Comparison of ENCODE assay signal across 11 mouse cellular contexts in genomic region chr7:25711165-25711564, GRCm38 (mm10). TPM values are rescaled to one million over a fixed set of nuclear protein-coding genes. Genes with fewer than 3 reads are reported as not detected.
DNase-seq lines count a peak whose midpoint lies in the region; ATAC-seq and TF ChIP-seq lines count a peak whose summit lies in the region.
"Had no signal": no experiment of that assay in that cellular context is flagged by ENCODE, and none has a peak within 500 bp of the region (broad histone marks: within the 10 kb centered on the region; RNA-seq: fewer than 3 reads in every experiment).

No protein-coding gene starts in this region.

- no peak overlapping the region for H3K27ac ChIP-seq in lung, embryonic 14.5 days (ENCODE audit: low read depth)
- peak overlapping the region; percentile 63 for H3K27ac ChIP-seq in embryonic facial prominence, embryonic 14.5 days (replicated peaks; ENCODE audit: low read depth, low read length)
- peak overlapping the region; percentile 70 for H3K27ac ChIP-seq in liver, postnatal 0 days (ENCODE audit: low read depth)

- TF ChIP-seq CTCF in lung, embryonic 14.5 days (IDR thresholded peaks at IDR 0.05; ENCODE audit: low read depth) = no peak
- no peak for TF ChIP-seq CTCF in liver, postnatal 0 days (IDR thresholded peaks at IDR 0.05; ENCODE audit: low read depth)

- H3K4me2 ChIP-seq in lung, embryonic 14.5 days = no peak overlapping the region
- H3K4me2 ChIP-seq in embryonic facial prominence, embryonic 14.5 days (ENCODE audit: low read depth, low read length) = peak overlapping the region; percentile 40
- H3K4me2 ChIP-seq in liver, postnatal 0 days (ENCODE audit: low read depth, low read length) = no peak overlapping the region

- ATAC-seq in lung, embryonic 14.5 days (ENCODE audit: insufficient read depth) = no peak
- ATAC-seq in embryonic facial prominence, embryonic 14.5 days (ENCODE audit: low read depth) = no peak
- peak; percentile 7; the same call in 1 of the 2 replicates for ATAC-seq in liver, postnatal 0 days
- ATAC-seq: lung, postnatal 0 days had no signal

- peaks cover 21% of the 10 kb centered on the region for H3K4me1 ChIP-seq in lung, embryonic 14.5 days (ENCODE audit: insufficient read depth)
- H3K4me1 ChIP-seq in embryonic facial prominence, embryonic 14.5 days (ENCODE audit: control insufficient read depth, insufficient read depth, low read length) = peaks cover 25% of the 10 kb centered on the region
- peaks cover 40% of the 10 kb centered on the region for H3K4me1 ChIP-seq in liver, postnatal 0 days (ENCODE audit: insufficient read depth)

- WGBS in lung, embryonic 14.5 days = 58% methylated on average over 5 of the region's 5 CpGs
- WGBS in embryonic facial prominence, embryonic 14.5 days = 45% methylated on average over 5 of the region's 5 CpGs
- WGBS in liver, postnatal 0 days (ENCODE audit: insufficient replicate concordance) = 58% methylated on average over 5 of the region's 5 CpGs

- no peak for TF ChIP-seq EP300 in liver, postnatal 0 days (IDR thresholded peaks at IDR 0.05; ENCODE audit: low read depth)

- peaks cover 46% of the 10 kb centered on the region for H3K36me3 ChIP-seq in lung, embryonic 14.5 days (ENCODE audit: insufficient read depth)
- H3K36me3 ChIP-seq in embryonic facial prominence, embryonic 14.5 days (ENCODE audit: control insufficient read depth, insufficient read depth, low read length) = peaks cover 42% of the 10 kb centered on the region
- H3K36me3 ChIP-seq in liver, postnatal 0 days (replicated peaks; ENCODE audit: insufficient read depth, low read length) = peaks cover 33% of the 10 kb centered on the region

- no peaks in the 10 kb centered on the region for H3K27me3 ChIP-seq in lung, embryonic 14.5 days (ENCODE audit: insufficient read depth, low read length)
- H3K27me3 ChIP-seq in embryonic facial prominence, embryonic 14.5 days (replicated peaks; ENCODE audit: control insufficient read depth, insufficient read depth, low read length) = no peaks in the 10 kb centered on the region
- no peaks in the 10 kb centered on the region for H3K27me3 ChIP-seq in liver, postnatal 0 days (ENCODE audit: insufficient read depth, low read length)

- peak; percentile 95 for DNase-seq in heart, adult 11 months
- no peak for DNase-seq in heart, adult 18-20 months
- DNase-seq in lung, embryonic 14.5 days = no peak
- DNase-seq in lung, postnatal 14 days = no peak
- DNase-seq in embryonic facial prominence, embryonic 14.5 days (ENCODE audit: low spot score) = no peak
- DNase-seq in liver, postnatal 0 days = no peak
- DNase-seq in urinary bladder, postnatal 10 days (ENCODE audit: low spot score) = no peak
- no peak for DNase-seq in left cerebral cortex, adult 8-10 months (ENCODE audit: low spot score in 2 of 2)
- DNase-seq: layer of hippocampus, adult 9-11 months had no signal

- H3K9ac ChIP-seq in lung, embryonic 14.5 days = 0 out of 2 replicates have a peak overlapping the region, but pooled peaks have one; percentile 20
- peak overlapping the region; percentile 53; the same call in 1 of the 2 replicates for H3K9ac ChIP-seq in embryonic facial prominence, embryonic 14.5 days (ENCODE audit: low read depth, low read length)
- no peak overlapping the region for H3K9ac ChIP-seq in liver, postnatal 0 days (replicated peaks)

- H3K9me3 ChIP-seq in lung, embryonic 14.5 days (ENCODE audit: low read depth, low read length) = no peaks in the 10 kb centered on the region
- no peaks in the 10 kb centered on the region for H3K9me3 ChIP-seq in embryonic facial prominence, embryonic 14.5 days (ENCODE audit: control insufficient read depth, low read length)
- no peaks in the 10 kb centered on the region for H3K9me3 ChIP-seq in liver, postnatal 0 days (ENCODE audit: low read length)

- no peak overlapping the region for H3K4me3 ChIP-seq in lung, embryonic 14.5 days (ENCODE audit: low read depth, low read length)
- H3K4me3 ChIP-seq in embryonic facial prominence, embryonic 14.5 days (ENCODE audit: low read depth, low read length) = no peak overlapping the region
- H3K4me3 ChIP-seq in liver, postnatal 0 days (ENCODE audit: low read depth, low read length) = no peak overlapping the region

RNA-seq across cellular contexts. Expression of gene Ccdc97, which starts 7.7 kb away (rescaled TPM):
- 10 to 100 TPM; 55.0 to 56.6 TPM for total RNA-seq in heart, adult 18-20 months (2021)
- polyA plus RNA-seq in lung, embryonic 14.5 days (2014; fragmentation: Nextera tagmentation; extraction: Ambion mirVana) = 28.6 and 29.4 TPM in 2 replicates
- polyA plus RNA-seq in embryonic facial prominence, embryonic 14.5 days (2014; fragmentation: Nextera tagmentation; extraction: Ambion mirVana) = 25.1 and 28.0 TPM in 2 replicates
- 6.7 and 6.8 TPM in 2 replicates for polyA plus RNA-seq in liver, postnatal 0 days (2015; fragmentation: Nextera tagmentation; extraction: Ambion mirVana)
- total RNA-seq in left cerebral cortex, adult 8-10 months (2022) = 10 to 100 TPM; 57.8 to 60.7 (median 58.4) TPM

RNA-seq across cellular contexts. Expression of gene Tgfb1, which starts 24.4 kb away (rescaled TPM):
- total RNA-seq in heart, adult 18-20 months (2021) = 10 to 100 TPM; 21.8 to 23.6 TPM
- 4.0 and 4.1 TPM in 2 replicates for polyA plus RNA-seq in lung, embryonic 14.5 days (2014; fragmentation: Nextera tagmentation; extraction: Ambion mirVana)
- polyA plus RNA-seq in embryonic facial prominence, embryonic 14.5 days (2014; fragmentation: Nextera tagmentation; extraction: Ambion mirVana) = 3.0 and 3.9 TPM in 2 replicates
- polyA plus RNA-seq in liver, postnatal 0 days (2015; fragmentation: Nextera tagmentation; extraction: Ambion mirVana) = 5.1 and 6.1 TPM in 2 replicates
- total RNA-seq in left cerebral cortex, adult 8-10 months (2022) = 10 to 100 TPM in 2 of 4 experiments, 1 to 10 TPM in 2; 6.1 to 19.9 (median 11.1) TPM

RNA-seq across cellular contexts. Expression of gene B9d2, which starts 30.6 kb away (rescaled TPM):
- 10 to 100 TPM; 10.2 TPM for total RNA-seq in heart, adult 18-20 months (2021)
- 25.1 and 27.6 TPM in 2 replicates for polyA plus RNA-seq in lung, embryonic 14.5 days (2014; fragmentation: Nextera tagmentation; extraction: Ambion mirVana)
- polyA plus RNA-seq in embryonic facial prominence, embryonic 14.5 days (2014; fragmentation: Nextera tagmentation; extraction: Ambion mirVana) = 25.1 and 27.5 TPM in 2 replicates
- polyA plus RNA-seq in liver, postnatal 0 days (2015; fragmentation: Nextera tagmentation; extraction: Ambion mirVana) = 15.0 and 16.0 TPM in 2 replicates
- 10 to 100 TPM; 25.3 to 29.6 (median 28.6) TPM for total RNA-seq in left cerebral cortex, adult 8-10 months (2022)

RNA-seq across cellular contexts. Expression of gene Tmem91, which starts 36.2 kb away (rescaled TPM):
- total RNA-seq in heart, adult 18-20 months (2021) = under 1 TPM in 1 of 2 experiments, not detected in 1; 0.22 TPM
- 1.6 and 2.8 TPM in 2 replicates for polyA plus RNA-seq in lung, embryonic 14.5 days (2014; fragmentation: Nextera tagmentation; extraction: Ambion mirVana)
- 1.9 and 3.0 TPM in 2 replicates for polyA plus RNA-seq in embryonic facial prominence, embryonic 14.5 days (2014; fragmentation: Nextera tagmentation; extraction: Ambion mirVana)
- polyA plus RNA-seq in liver, postnatal 0 days (2015; fragmentation: Nextera tagmentation; extraction: Ambion mirVana) = 0.58 and 0.76 TPM in 2 replicates
- total RNA-seq in left cerebral cortex, adult 8-10 months (2022) = 10 to 100 TPM; 27.1 to 37.7 (median 34.1) TPM
- total RNA-seq: gastrocnemius, postnatal 4 days had no signal

RNA-seq across cellular contexts. Expression of gene Hnrnpul1, which starts 43.4 kb away (rescaled TPM):
- 10 to 100 TPM; 70.7 to 71.3 TPM for total RNA-seq in heart, adult 18-20 months (2021)
- polyA plus RNA-seq in lung, embryonic 14.5 days (2014; fragmentation: Nextera tagmentation; extraction: Ambion mirVana) = 80.3 and 82.0 TPM in 2 replicates
- polyA plus RNA-seq in embryonic facial prominence, embryonic 14.5 days (2014; fragmentation: Nextera tagmentation; extraction: Ambion mirVana) = 65.9 and 71.9 TPM in 2 replicates
- 21.4 and 22.6 TPM in 2 replicates for polyA plus RNA-seq in liver, postnatal 0 days (2015; fragmentation: Nextera tagmentation; extraction: Ambion mirVana)
- total RNA-seq in left cerebral cortex, adult 8-10 months (2022) = 100 to 1,000 TPM; 102 to 118 (median 109) TPM
